Mouse (Mus musculus) heart, postnatal 0 days (tissue): ENCODE data around the gene Sac3d1. TPM values are rescaled to one million over a fixed set of nuclear protein-coding genes. Genes with fewer than 3 reads are reported as not detected.

Experiments used
- ATAC-seq: fragments of 200-750 bp; cut with Nextera tagmentation; 2 replicates; pipeline ENCODE4 v1.8.0; 2017; ENCODE audit warnings: low read depth, moderate number of reproducible peaks, moderate library complexity; ENCODE audit not compliant: insufficient read depth
- DNase-seq: peaks from one replicate; pipeline ENCODE4 v3.0.0-alpha.2; 2016; ENCODE audit warnings: low spot score
- H3K27ac ChIP-seq: fragments of 300-500 bp; sonication (generic); 2 replicates; pipeline ENCODE4 v1.5.1; 2014; ENCODE audit warnings: low read depth, mild to moderate bottlenecking
- H3K27me3 ChIP-seq: fragments of 300-500 bp; sonication (generic); 2 replicates; pipeline ENCODE4 v1.6.1; 2014; ENCODE audit warnings: low read length, mixed read lengths; ENCODE audit not compliant: control insufficient read depth, insufficient read depth
- H3K36me3 ChIP-seq: fragments of 300-500 bp; sonication (generic); replicated peaks from 2 replicates; pipeline ENCODE4 v1.6.1; 2014; ENCODE audit warnings: low read length, mixed read lengths; ENCODE audit not compliant: control insufficient read depth, insufficient read depth
- H3K4me1 ChIP-seq: fragments of 300-500 bp; sonication (generic); 2 replicates; pipeline ENCODE4 v1.6.1; 2014; ENCODE audit warnings: antibody characterized with exemption; ENCODE audit not compliant: control insufficient read depth, insufficient read depth
- H3K4me2 ChIP-seq: fragments of 300-500 bp; sonication (generic); 2 replicates; pipeline ENCODE4 v1.6.1; 2014; ENCODE audit warnings: low read depth, mild to moderate bottlenecking, low read length, moderate library complexity
- H3K4me3 ChIP-seq: fragments of 300-500 bp; sonication (generic); 2 replicates; pipeline ENCODE4 v1.5.1; 2014; ENCODE audit warnings: low read depth, low read length
- H3K9ac ChIP-seq: fragments of 300-500 bp; sonication (generic); replicated peaks from 2 replicates; pipeline ENCODE4 v1.6.1; 2014; ENCODE audit warnings: low read depth, low read length, mixed read lengths
- H3K9me3 ChIP-seq: fragments of 300-500 bp; sonication (generic); replicated peaks from 2 replicates; pipeline ENCODE4 v1.6.1; 2016; ENCODE audit warnings: low read length; ENCODE audit not compliant: control insufficient read depth
- CTCF ChIP-seq: IDR thresholded peaks from 2 replicates; pipeline ENCODE4 v1.5.1; 2016; ENCODE audit warnings: antibody characterized with exemption, control low read depth, low read depth
- EP300 ChIP-seq: IDR thresholded peaks from 2 replicates; pipeline ENCODE4 v1.6.1; 2016; ENCODE audit warnings: antibody characterized with exemption, low read depth
- WGBS: fragments of 180-500 bp; shearing (Covaris S2); extraction: QIAGEN DNeasy Blood & Tissue Kit; methylation state at CpG from one replicate; pipeline ENCODE4 v1.1.7; 2014; 5-methylcytosine and 5-hydroxymethylcytosine counted together
- polyA plus RNA-seq: library from polyadenylated mRNA; unstranded; fragments of >200 nt; fragmentation: Nextera tagmentation; extraction: Ambion mirVana; gene quantifications from 2 replicates; pipeline ENCODE4 v1.2.1, GENCODE M21; 2015
- total RNA-seq: library from RNA; depleted of rRNA; stranded (reverse); fragments of >200 nt; gene quantifications from 2 replicates; pipeline ENCODE4 v1.2.3, GENCODE M21; 2014; ENCODE audit warnings: low replicate concordance

Gene Sac3d1
- total and polyA plus RNA-seq, 2 experiments from 2014 or later, result 25.8 to 46.5 TPM

DNA sequence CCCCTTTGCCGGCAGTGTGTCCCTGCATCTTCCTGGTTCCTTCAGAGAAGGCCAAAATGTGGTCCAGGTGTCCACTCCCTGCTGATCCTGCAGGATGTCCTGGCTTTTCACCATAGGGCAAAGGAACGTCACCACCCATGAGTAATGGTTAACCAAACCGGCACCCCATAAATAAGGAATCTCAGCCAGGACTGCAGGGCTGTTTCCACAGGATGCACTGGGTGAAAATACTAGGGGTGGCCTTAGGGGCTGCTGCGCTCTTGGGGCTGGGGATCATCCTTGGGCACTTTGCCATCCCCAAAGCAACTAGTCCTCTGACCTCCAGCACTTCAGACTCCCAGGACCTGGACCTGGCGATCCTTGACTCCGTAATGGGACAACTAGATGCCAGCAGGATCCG, 12.9 kb downstream of the Sac3d1 start, which contains the start of gene Naaladl1:
Naaladl1 (plus strand) TSS at position 197 of the 400 bp plus-strand sequence.
- no peak within 1 kb of the TSS for H3K9ac ChIP-seq
- no peak within 1 kb of the TSS for H3K4me2 ChIP-seq
- no peaks in the 10 kb centered on the region for H3K9me3 ChIP-seq
- no peaks in the 10 kb centered on the region for H3K27me3 ChIP-seq
- H3K4me3 ChIP-seq, result no peak within 1 kb of the TSS
- TF ChIP-seq CTCF (no peak), EP300 (no peak)
- ATAC-seq, result no peak
- DNase-seq, result no peak
- H3K4me1 ChIP-seq, result no peaks in the 10 kb centered on the region
- 84% methylated on average over 7 of the region's 7 CpGs for WGBS
- no peaks in the 10 kb centered on the region for H3K36me3 ChIP-seq
- H3K27ac ChIP-seq, result no peak within 1 kb of the TSS

DNA sequence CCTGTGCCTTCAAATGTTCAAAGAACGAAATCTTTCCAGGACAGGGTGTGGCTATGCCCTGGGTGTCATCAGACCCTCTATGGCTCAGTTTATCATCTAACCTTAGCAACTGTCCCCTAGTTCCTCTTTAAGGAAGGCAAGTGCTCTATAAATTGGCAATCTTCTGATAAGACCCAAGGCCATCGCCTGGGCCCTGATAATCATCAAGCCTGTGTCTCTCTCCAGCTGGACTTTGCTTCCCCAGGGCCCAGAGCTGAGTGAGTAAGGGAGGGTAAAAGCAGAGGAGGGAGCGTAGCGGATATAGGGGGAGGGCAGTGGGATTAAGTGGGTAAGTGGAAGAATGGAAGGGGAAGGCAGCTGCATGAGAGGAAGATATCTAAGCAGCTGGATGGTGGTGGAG, 14.0 kb downstream of the Sac3d1 start:
- ATAC-seq (no peak), DNase-seq (no peak)
- no peaks in the 10 kb centered on the region for H3K9me3 ChIP-seq
- no peak overlapping the region for H3K4me2 ChIP-seq
- TF ChIP-seq EP300 (no peak), CTCF (no peak)
- H3K4me1 ChIP-seq, result no peaks in the 10 kb centered on the region
- H3K36me3 ChIP-seq, result no peaks in the 10 kb centered on the region
- H3K27ac ChIP-seq, result no peak overlapping the region
- H3K9ac ChIP-seq, result no peak overlapping the region
- 59% methylated on average over 4 of the region's 4 CpGs for WGBS
- no peak overlapping the region for H3K4me3 ChIP-seq
- no peaks in the 10 kb centered on the region for H3K27me3 ChIP-seq

- TF ChIP-seq CTCF (no peak), EP300 (no peak)
- H3K4me3 ChIP-seq, result no peak overlapping the region
- no peak overlapping the region for H3K4me2 ChIP-seq
- H3K27ac ChIP-seq, result no peak overlapping the region
- H3K36me3 ChIP-seq, result no peaks in the 10 kb centered on the region
- no peak overlapping the region for H3K9ac ChIP-seq
- no peaks in the 10 kb centered on the region for H3K27me3 ChIP-seq
- 66% methylated on average over 6 of the region's 6 CpGs for WGBS
- no peak for DNase-seq
- no peaks in the 10 kb centered on the region for H3K9me3 ChIP-seq
- ATAC-seq, result no peak
- H3K4me1 ChIP-seq, result no peaks in the 10 kb centered on the region
Measured at GRCm38 (mm10) chr19:6102169-6102853, 16.1 kb downstream of the Sac3d1 start.

GRCm38 (mm10) chr19:6101186-6101585, 17.3 kb downstream of the Sac3d1 start:
- H3K4me2 ChIP-seq, result no peak overlapping the region

DNA sequence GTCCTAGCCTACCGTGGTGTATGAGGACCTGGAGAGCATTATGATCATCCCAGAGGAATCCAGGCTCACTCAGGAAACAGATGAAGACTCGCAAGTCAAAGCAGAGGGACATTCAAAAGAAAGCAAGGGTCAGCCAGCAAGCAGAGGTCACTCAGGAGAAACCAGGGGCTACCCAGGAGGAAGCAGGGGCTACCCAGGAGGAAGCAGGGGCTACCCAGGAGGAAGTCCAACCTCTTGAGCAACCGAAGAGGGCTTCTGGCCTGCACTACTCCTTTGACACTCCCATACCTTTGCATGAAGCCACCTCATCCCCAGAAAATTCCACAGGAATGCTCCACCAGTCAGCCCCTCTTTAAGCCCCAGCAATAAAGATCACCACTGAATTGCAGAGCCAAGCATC, 20.6 kb downstream of the Sac3d1 start:
- Histone ChIP-seq H3K9ac (no peak overlapping the region), H3K27me3 (no peaks in the 10 kb centered on the region), H3K9me3 (no peaks in the 10 kb centered on the region), H3K4me3 (no peak overlapping the region), H3K4me2 (no peak overlapping the region), H3K27ac (no peak overlapping the region), H3K36me3 (peaks cover 10% of the 10 kb centered on the region), H3K4me1 (no peaks in the 10 kb centered on the region)
- ATAC-seq (no peak), DNase-seq (no peak)
- TF ChIP-seq CTCF (no peak), EP300 (no peak)
- WGBS, result 74% methylated on average over 3 of the region's 3 CpGs

More at GRCm38 (mm10) chr19:6101186-6101585, 17.3 kb downstream of the Sac3d1 start:
- H3K4me1 ChIP-seq, result no peaks in the 10 kb centered on the region
- DNase-seq (no peak), ATAC-seq (no peak)
- no peak overlapping the region for H3K4me3 ChIP-seq
- no peak overlapping the region for H3K27ac ChIP-seq
- 77% methylated on average over 6 of the region's 6 CpGs for WGBS
- H3K27me3 ChIP-seq, result no peaks in the 10 kb centered on the region
- H3K36me3 ChIP-seq, result no peaks in the 10 kb centered on the region
- TF ChIP-seq CTCF (no peak), EP300 (no peak)
- no peak overlapping the region for H3K9ac ChIP-seq
- H3K9me3 ChIP-seq, result no peaks in the 10 kb centered on the region

- peaks cover 40% of the 10 kb centered on the region for H3K36me3 ChIP-seq
- no peak for ATAC-seq
Measured at GRCm38 (mm10) chr19:6094119-6094518, 24.3 kb downstream of the Sac3d1 start, which contains the start of gene AC131692.1. TSS of gene AC131692.1 (plus strand) at chr19:6094419.

More at GRCm38 (mm10) chr19:6094119-6094518, 24.3 kb downstream of the Sac3d1 start, which contains the start of gene AC131692.1:
- H3K4me1 ChIP-seq, result no peaks in the 10 kb centered on the region
- H3K4me3 ChIP-seq, result no peak within 1 kb of the TSS
- TF ChIP-seq CTCF, result no peak
- no peak for TF ChIP-seq EP300
- H3K4me2 ChIP-seq, result no peak within 1 kb of the TSS
- H3K27me3 ChIP-seq, result no peaks in the 10 kb centered on the region
- 84% methylated on average over 7 of the region's 7 CpGs for WGBS
- H3K27ac ChIP-seq, result no peak within 1 kb of the TSS
- no peak within 1 kb of the TSS for H3K9ac ChIP-seq
- no peak for DNase-seq
- H3K9me3 ChIP-seq, result no peaks in the 10 kb centered on the region
